Mouse (Mus musculus) thymus, adult 2 months (tissue): ENCODE measurements at regions not wholly inside any gene's neighbourhood (a gene's known extent, or its start where the extent isn't known, plus 50 kb on each side); places are given as distances from the start of the nearest gene placed in this dataset.

Experiments used
- CTCF ChIP-seq: fragments of 200-500 bp; IDR thresholded peaks from 2 replicates; pipeline ENCODE4 v1.5.1; 2012; ENCODE audit warnings: mild to moderate bottlenecking, control low read depth, low read length, moderate library complexity, borderline replicate concordance; ENCODE audit not compliant: control insufficient read depth, poor library complexity, insufficient read depth; ENCODE audit errors: extremely low read depth
- POLR2A ChIP-seq: fragments of 200-500 bp; IDR thresholded peaks from 2 replicates; pipeline ENCODE4 v1.6.1; 2012; ENCODE audit warnings: mild to moderate bottlenecking, low read length, control low read depth, moderate library complexity; ENCODE audit not compliant: control insufficient read depth, poor library complexity, insufficient read depth; ENCODE audit errors: extremely low read depth

GRCm38 (mm10) chr4:54195734-54196133, 369.9 kb downstream of the Tmem38b start:
- TF ChIP-seq CTCF (no peak), POLR2A (no peak)
